Mouse (Mus musculus) spleen, postnatal 4 days (tissue): ENCODE measurements at regions not wholly inside any gene's neighbourhood (a gene's known extent, or its start where the extent isn't known, plus 50 kb on each side); places are given as distances from the start of the nearest gene placed in this dataset.

Experiments
- DNase-seq, 2 experiments: peaks; one replicate each; pipeline ENCODE4 v3.0.0; 2022; ENCODE audit warnings: low spot score in 2 of 2

DNA sequence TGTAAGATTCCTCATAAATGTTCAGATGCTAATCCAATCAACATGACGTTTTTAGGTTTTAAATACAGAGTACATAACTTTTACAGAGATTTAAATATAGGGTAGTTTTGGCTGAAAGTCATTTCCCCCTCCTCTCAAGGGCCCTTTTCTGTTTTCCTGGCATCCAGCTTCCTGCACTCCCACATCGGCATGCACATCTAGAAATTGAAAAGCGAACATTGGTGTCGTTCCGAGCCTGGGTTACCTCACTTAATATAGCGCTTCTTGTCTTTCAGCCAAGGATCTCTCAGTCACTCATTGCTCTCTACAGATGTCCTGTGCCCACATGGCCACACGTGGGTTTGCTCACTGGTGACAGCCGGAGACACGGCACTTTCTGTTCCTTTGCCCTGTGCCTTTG lies 572.7 kb downstream of the Vrk1 start:
- DNase-seq: no peak

DNA sequence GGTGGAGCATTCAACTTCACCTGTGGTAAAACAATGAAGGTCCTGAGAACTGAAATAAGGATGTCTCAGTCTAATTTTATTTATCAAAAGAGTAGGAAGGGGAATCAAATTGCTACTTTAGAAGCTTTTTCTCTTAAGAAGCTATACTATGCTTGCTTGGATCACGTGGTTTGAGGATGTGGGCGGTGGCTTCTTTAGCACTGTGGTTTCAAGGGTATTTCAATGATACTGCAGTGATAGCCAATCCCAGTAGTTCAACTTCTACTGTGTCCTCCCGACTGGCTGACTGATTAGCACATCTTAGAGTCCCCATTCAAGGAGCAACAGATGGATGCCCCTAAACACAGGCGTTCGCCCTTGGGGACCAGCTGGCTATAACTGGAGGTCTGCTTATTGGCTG lies 575.6 kb downstream of the Vrk1 start:
- DNase-seq: no peak

DNA sequence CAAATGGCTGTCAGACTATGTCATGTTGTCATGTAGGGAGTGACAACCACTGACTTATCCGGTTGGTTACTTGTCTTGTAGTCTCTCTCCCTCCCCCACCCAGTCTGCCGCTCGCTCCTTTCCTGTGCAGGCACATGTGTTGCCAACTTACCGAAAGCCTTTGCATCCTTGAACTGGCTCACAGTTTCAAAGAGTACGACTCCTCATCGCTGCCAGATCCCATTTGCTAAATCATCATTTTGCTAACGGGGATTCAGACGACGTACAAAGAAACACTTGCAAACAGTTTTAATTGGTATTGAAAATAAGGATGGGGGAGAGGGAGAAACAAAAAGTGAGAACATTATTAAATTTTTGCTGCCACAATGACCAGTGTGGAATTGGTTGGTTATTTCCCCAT lies 582.7 kb downstream of the Vrk1 start:
- DNase-seq: no peak

DNA sequence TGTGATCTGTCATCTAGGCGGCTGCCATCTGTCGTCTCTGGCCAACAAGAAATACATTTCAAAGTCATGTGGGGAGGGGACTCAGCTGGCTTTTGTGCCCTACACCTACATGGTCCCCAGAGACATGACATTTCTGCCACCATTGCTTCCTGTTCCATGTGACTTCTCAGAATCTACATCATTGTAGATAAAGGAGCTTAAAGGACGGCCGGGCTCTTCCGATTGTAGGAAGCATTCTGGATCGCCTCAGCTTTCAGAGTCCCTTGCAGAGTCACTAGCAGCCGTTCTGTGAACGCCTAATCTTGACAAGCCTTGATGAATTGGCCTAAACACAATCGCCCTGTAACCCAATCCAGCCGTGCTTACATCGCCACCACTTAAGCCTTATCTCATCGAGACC lies 587.6 kb downstream of the Vrk1 start:
- DNase-seq: no peak

DNA sequence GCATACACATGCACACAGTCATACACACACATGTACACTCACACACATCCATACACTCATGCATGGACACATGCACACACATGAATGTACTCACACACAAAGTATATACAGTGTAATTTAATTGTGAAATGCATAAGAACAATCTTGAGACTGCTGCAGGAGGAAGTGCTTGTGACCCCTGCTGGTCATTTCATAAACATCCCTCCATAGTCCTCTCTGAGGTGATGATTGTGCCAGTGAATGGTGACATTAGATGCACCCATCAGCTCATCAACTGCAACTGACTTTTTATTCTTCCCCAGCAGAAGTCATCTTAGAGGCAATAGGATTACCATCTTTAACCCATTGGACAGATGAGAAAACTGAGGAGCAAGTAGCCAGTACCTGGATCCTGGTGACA lies 597.2 kb downstream of the Vrk1 start:
- DNase-seq: no peak

DNA sequence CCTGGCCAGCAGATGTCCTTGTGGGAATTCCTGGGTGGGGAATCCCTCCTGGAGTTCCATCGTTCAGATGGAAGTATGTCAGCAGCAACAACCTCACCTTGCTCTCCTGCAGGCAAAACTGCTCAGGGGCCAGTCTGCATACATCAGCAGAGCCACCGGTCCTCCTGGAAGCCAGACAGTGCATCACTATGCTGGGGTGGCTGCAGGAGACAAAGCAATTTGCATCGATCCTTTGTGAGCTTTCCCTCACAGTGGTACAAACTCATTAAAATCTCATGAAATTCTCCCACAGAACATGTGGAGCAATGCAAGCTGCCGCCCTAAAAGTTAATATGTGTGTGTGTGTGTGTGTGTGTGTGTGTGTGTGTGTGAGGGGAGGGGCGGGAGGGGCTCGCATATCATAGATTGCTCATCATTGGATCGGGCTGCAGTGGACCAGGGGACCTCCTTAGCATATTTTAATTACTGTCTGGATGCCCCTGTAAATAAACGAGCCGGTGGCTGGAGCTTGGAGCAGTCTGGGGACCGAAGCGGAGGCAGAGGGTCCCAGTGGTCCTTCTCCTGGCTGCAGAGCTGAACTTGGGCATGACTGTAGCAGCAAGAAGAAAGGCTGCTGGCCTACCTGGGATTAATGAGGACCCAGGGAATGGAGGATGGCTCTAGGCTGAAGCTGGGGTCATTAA lies 597.8 kb downstream of the Vrk1 start:
- DNase-seq: no peak

DNA sequence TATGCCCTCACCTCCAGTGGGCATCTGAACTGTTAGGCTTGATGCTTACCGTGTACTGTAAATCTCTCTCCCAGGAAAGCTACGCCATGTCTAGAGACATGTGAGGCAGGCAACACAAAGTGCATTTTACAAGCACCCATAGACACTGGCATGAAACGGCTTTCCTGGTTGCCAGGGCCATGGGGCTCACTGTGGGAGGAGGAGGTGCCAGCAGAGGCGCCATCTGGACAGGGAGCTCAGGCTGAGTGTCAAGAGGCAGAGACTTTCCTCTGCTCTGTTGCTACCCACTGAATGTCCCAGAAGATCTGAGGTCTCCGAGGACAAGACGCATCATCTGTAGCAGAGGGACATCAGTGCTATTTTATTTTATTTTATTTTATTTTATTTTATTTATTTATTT lies 608.7 kb downstream of the Vrk1 start:
- DNase-seq: no peak

DNA sequence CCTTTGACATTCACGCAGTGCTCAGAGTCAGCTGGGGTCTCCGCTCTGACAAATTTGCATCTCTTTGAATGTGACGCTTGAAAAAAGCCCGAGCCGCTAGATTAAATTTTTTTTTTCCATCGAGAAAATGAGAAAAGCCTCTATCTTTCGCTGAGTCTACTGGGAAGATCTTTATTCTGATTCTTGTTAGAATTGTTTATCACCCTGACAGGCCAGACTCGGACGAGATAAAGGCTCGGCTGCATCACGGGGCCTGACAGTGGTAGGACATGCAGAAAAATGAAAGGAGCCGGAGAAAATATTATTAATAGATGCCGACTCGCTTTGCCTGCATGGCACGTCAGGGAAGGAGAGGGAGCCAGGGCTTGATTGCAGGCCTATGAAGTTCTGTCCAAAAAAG lies 616.8 kb downstream of the Vrk1 start:
- no peak for DNase-seq

DNA sequence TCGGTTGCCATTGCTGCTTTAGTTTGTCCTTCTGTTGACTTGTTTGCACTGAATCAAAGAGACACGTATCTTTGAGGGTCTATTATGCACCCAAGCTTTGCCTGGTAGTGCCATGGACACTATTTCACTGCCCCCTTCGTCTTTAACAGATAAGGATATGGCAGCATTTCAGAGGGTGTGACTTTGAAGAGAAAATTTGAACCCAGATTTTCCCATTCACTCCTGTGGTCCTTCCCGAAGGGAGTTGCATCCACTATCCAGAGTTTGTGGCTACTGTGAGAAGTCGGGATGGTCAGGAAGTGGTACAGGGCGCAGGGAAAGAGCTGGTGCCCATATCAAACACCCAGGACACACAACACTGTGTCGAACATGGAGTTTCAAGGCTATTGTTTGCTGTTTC lies 622.5 kb downstream of the Vrk1 start:
- no peak for DNase-seq

DNA sequence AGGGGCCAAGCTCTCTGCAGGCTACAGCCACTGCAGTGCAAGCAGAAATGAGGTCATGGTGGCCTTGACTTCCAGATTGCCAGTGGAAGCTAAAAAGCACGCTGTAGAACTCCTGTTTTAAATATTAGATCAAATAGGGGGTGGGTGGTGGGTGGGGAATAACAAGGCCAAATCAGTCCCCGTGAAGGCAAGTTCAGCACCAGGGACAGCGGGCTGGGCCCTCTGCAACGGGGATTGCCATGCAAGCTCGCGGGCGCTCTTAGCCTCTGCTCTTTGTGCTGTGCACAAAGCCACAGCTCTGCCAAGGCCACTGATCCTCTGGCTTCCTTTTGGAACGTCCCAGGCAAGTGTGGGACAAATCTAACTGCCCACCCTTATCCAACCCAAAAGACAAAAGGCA lies 623.1 kb downstream of the Vrk1 start:
- DNase-seq: no peak

DNA sequence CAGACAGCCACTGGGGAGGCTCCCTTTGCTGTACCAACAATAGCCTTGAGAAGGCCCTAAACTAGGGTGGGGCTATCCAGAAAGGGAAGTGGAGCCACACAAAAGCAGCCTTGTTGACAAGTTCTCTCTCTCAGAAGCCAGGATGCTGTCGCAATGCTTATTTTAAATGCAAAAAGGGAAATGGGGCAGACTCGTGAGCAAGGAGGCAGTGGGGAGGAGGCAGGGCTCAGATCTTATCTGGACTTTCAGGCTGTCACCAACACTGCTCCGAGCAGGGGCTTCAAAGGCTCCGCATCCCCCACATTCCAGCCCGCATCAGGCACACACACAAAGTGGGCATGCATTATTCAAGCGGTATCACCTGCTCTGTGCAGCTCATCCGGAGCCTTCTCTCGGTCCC lies 648.3 kb downstream of the Vrk1 start:
- DNase-seq: peak in 1 of 2 experiments; percentile 14

DNA sequence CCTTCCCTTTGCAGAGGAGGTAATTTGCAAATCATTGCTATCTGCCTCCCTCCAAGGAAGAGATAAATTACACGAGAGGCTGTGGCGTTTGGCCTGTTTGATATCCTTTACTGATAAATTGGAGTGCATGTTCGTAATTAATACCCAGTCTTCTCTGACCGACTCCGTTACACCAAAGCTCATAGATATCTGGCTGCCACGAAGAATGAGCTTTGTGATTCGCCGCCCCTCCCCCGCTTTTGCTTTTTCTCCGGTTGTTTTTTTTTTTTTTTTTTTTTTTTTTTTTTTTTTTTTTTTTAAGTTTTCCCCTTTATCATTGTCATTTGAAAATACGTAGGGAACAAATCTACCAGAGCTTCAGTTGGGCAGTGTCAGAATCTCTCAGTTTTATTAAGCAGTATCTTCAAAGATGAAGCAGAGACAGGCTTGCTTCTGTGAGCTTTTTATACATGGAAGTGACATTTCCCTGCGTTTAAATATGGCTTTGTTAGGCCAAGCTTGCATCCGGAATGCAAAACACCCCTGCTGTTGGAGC lies 663.3 kb downstream of the Vrk1 start:
- no peak for DNase-seq

DNA sequence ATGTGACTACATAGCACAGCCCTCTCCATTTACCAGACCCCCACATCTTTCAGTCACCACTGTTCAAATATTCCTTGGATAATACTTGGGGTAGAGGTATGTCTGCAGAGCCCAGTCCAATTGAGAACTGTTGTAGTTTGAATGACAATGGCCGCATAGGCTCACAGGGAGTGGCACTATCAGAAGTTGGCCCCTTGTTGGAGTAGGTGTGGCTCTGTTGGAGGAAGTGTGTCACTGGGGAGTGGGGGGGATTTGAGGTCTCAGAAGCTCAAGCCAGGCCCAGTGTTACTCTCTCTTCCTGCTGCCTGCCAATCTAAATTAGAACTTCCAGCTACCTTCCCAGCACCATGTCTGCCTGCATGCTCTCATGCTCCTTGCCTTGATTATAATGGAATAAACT lies 664.7 kb downstream of the Vrk1 start:
- no peak for DNase-seq

DNA sequence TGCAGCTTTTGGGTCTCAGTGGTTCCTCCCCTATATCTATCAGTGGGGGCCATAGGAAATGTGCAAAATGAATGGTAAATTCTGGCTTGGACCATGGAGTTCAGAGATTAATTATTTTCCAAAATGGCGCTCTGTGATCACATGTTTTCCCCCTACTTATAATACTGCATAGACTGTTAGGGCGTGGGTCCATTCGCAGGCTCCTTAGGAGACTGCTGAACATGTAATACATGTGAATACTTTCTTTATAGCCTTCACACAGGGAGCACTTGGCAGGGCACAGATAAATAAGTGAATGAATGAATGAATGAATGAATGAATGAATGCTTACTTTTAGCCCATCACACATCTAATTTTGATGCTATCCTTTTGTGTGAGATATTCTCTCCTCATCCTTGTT lies 666.1 kb downstream of the Vrk1 start:
- no peak for DNase-seq

DNA sequence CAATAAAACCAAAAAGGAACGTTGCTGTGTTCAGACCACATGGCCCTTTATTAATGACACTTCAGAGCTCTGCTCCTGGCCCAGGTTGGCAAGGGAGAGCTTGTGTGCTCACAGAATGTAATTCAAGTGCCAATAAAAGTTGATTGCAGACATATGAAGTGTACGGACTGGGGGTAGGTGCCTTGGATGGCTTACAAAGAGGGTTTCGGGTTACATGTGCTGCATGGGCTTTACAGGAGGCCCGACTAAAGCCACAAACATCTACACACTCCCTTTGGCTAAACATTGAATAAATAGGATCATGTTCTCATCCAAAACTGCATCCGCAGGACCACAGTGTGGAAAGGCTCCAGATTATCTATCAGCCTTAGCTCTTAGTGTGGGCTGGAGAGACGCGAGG lies 666.5 kb downstream of the Vrk1 start:
- no peak for DNase-seq

DNA sequence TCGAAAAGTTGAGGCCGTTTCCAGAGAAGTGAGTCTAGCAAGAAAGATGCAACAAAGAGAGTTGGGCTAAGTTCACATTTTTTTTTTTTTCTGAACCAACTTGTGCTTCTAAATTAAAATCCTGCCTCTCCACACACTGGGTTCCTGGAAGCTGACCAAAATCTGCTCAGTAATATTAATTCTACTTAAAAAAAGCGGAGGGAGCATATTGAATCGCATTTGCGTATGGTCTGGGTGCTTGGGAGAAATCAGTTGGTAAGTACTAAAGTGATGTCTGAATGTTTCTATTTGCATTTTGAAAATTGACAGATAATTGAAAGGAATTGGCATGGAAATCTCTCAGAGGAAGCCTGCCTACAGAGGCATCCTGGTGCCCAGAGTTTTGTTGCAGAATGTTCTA lies 676.0 kb downstream of the Vrk1 start:
- no peak for DNase-seq

DNA sequence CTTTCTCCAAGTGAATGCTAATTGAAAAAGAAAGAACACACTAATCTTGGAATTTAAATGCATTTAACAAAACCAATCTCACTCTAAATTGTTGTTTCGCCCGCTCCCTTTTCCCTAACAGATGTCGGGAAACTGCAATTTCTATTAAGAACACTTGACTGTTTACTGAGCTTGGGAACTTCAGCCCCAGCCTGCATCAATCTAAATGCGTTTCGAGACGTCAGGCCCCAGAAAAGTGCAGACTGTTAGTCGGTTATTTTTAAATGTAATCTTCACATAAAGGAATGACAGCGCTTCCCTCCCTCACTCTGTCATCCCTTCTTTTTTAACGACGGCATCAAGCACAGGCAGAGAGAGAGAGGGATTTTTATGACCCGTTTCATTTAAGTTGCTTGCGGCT lies 677.7 kb downstream of the Vrk1 start:
- no peak for DNase-seq

DNA sequence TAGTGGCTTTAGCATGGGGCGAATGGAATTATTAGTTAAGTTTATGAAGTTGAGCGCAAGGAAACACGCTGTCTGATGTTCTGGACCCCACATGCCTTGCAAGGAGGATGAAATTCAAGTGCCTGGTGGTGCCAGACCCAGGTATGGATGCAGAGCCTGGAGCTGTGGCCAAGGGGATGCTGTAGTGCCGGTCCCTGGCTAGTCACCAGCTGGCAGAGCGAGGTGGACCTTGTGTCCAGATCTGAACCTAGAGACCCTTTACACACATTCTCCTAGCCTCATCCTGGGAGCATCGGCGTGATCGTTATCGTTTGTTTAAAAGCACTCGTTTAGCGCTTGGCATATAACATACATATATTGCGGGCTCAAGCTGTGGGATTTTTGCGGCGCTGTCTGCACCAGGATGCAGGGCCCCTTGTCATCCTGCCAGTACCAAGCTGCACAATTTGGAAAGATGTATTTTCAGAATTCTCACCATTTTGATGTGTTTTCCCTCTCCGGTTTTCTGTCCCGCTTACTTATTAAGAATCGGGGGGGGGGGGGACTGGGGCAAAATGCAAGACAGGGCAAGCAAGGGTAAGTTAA lies 678.2 kb downstream of the Vrk1 start:
- no peak for DNase-seq

DNA sequence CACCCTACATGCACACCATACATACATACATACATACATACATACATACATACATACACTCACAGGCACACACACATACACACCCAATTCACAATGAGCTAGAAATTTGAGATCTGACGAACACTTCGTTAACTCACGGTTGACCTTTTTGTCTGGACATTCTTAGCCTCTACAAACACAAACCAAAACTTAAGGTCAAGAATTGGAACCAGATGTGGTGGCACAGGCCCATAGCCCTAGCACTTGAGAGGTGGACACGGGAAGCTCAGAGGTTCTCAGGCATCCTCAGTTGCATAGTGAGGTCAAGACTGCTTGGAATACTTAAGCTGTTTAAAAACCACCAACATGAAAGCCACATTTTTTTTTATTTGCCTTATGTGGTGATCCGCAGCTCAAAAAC lies 692.9 kb downstream of the Vrk1 start:
- no peak for DNase-seq

DNA sequence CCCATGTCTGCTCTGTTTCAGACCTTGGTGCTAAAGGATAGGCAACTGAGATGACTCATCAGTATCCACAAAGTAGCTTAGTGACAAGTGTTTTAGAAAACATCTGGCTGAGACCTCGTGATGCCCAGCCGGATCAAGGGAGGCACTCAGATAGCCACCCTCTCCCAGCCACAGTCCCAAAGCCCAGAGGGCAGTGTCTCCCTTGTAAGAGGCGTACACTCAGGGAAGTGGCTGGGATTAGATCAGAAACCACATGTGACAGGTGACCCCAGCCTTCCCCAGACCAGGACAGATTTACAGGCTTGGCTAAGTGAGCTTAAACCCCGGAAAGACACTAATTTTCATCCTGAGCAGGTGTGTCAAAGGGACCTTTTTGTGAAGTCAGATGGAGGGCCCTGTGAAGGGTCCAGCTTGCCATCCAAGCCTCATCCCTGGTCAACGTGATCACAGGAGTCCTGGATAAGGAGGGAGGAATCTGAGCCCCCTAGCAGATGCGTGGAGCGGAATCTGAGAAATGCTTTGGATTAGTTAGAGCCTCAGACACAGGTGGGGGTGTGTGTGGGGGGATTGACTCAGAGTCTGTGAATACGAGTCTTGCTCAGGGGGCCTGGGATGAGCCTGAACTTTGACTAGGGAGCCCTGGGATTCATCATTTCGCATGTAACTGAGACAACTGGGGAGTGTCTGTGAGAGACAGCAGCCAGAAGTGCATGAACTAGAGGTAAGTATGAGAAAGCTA lies 711.4 kb downstream of the Vrk1 start:
- no peak for DNase-seq

DNA sequence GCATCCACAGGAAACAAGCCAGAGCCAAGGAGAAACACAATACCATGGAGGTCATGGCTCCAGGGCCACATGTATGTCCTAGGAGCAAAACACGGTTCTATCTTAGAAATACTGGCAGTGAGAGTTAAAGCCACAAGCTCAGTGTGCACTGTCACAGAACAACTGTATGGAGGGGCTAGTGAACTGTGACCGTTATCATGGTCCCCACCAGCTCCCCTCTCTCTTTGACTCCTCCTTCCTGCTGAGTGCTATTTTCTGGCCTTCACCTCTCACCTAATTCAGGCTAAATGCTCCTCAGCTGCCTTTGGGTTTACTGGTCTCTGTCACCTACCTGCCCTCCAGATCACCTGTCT lies 712.0 kb downstream of the Vrk1 start:
- no peak for DNase-seq

DNA sequence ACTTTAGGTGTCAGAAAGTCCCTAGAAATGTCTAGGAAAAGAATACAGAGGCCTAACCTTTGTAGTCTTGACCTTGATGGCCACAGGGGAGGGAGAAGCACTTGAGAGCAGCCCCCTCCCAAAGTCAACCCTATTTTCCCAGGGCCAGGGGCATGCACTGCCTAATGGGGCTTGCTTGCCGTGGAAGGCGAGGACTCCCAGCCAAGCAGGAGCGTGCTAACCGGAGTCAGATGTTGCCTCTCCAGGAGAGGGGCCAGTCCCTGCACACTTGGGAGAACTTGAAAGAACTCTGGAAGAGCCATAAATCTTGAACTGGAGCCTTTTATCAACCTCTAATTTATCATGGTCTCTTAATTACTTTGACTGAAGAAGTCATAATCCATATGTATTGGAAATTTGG lies 712.7 kb downstream of the Vrk1 start:
- no peak for DNase-seq

DNA sequence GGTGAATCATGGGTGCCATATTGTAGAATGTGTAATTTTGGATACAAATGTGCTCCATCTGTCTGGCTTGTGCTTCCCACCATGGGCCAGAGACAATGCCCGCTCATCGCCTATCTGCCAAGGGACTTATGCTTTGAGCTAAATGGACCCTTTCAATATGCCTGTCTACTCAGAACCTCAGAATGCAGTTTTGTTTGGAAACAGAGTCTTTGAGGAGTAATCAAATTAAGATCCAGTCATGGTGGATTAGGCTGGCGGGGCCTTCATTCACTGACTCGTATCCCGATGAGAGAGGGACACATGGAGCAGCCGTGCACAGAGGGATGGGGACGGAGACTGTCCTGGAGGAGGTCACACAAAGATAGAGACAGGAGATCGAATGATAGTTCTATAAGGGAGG lies 716.9 kb downstream of the Vrk1 start:
- no peak for DNase-seq
